Mouse (Mus musculus) CD4-positive, CD25-positive, alpha-beta regulatory T cell, adult 9 weeks (primary cell): Measurements from ENCODE around the gene Gpc5. TPM values are rescaled to one million over a fixed set of nuclear protein-coding genes. Genes with fewer than 3 reads are reported as not detected.

ENCODE experiments used
- polyA plus RNA-seq: library from polyadenylated mRNA; unstranded; fragments of 100-300 nt; shearing (Covaris generic); gene quantifications from one replicate; pipeline ENCODE4 v1.2.1, GENCODE M21; 2017

Gene Gpc5
- polyA plus RNA-seq = not detected

GRCm38 (mm10) chr14:115092081-115092480 lies at the start of gene Gpc5:
Gene Gpc5, plus strand, starts transcription at chr14:115092215.

